Mouse (Mus musculus) liver, embryonic 14.5 days (tissue): ENCODE data around the gene Id2.

ENCODE experiments used
- CTCF ChIP-seq: IDR thresholded peaks from 2 replicates; pipeline ENCODE4 v1.5.1; 2016; ENCODE audit warnings: antibody characterized with exemption, low read depth, control low read depth
- EP300 ChIP-seq: IDR thresholded peaks from 2 replicates; pipeline ENCODE4 v1.6.1; 2016; ENCODE audit warnings: antibody characterized with exemption, low read depth

GRCm38 (mm10) chr12:25097052-25097209 lies at the start of gene Id2:
- no peak for TF ChIP-seq EP300
- TF ChIP-seq CTCF = no peak
